ENCODE assay signal across 18 mouse cellular contexts in the genomic region with DNA sequence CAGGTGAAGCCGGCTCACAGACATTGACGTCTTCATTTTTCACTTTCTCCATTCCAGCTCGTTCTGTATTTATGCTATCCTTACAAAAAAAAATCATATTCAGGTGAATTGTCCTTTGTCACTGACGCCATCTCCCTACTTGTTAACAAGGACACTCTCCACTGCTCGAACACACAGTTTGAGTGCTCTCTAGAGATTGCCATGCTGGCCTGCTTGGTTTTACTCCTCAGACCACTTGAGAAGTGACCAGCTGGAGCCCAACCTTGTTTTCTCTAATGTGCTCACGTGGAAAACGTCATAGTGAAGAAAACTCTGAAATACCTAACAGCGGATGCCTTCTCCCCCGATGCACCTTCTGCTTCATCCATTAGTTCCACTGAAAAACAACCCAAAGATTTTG.
"Had no signal": no experiment of that assay in that cellular context is flagged by ENCODE, and none has a peak within 500 bp of the region (broad histone marks: within the 10 kb centered on the region; RNA-seq: fewer than 3 reads in every experiment).

No protein-coding gene starts in this region.

- H3K4me1 ChIP-seq: liver, embryonic 12.5 days; megakaryocyte, embryonic 14.5 days; midbrain, embryonic 10.5 days; midbrain, embryonic 12.5 days; neural tube, embryonic 13.5 days; neural tube, embryonic 15.5 days had no signal

- DNase-seq: lung, embryonic 14.5 days; midbrain, embryonic 14.5 days; retina, postnatal 1 day; right cerebral cortex, adult 18-20 months; right cerebral cortex, postnatal 25 days; right cerebral cortex, postnatal 4 days; spleen, adult 18-20 months; thymus, adult 18-20 months; thymus, postnatal 14 days; thymus, postnatal 36 days had no signal

- H3K4me3 ChIP-seq: liver, embryonic 12.5 days; megakaryocyte, embryonic 14.5 days; midbrain, embryonic 10.5 days; midbrain, embryonic 12.5 days; myocyte; neural tube, embryonic 13.5 days; neural tube, embryonic 15.5 days had no signal

- ATAC-seq: liver, embryonic 12.5 days; midbrain, embryonic 16.5 days had no signal
